Mouse (Mus musculus) liver, postnatal 0 days (tissue): ENCODE results near the gene Rsph9.

Experiments used
- CTCF ChIP-seq: sonication (generic); IDR thresholded peaks from 2 replicates; pipeline ENCODE4 v1.5.1; 2016; ENCODE audit warnings: antibody characterized with exemption, low read depth
- EP300 ChIP-seq: IDR thresholded peaks from 2 replicates; pipeline ENCODE4 v1.6.1; 2016; ENCODE audit warnings: antibody characterized with exemption, low read depth, mild to moderate bottlenecking

- TF ChIP-seq CTCF (no peak), EP300 (no peak)
Measured at GRCm38 (mm10) chr17:46091351-46091750, 52.7 kb downstream of the Rsph9 start.
